Mouse (Mus musculus): ENCODE results near the gene Nfic. TPM values are rescaled to one million over a fixed set of nuclear protein-coding genes. Genes with fewer than 3 reads are reported as not detected.
"Not testable (repeated sequence)": the region's sequence is repeated elsewhere in the genome, so short reads cannot be mapped to it uniquely, and the experiment has no call there.

Gene Nfic
- total RNA-seq, 2 experiments from 2014 or later, result 133 TPM

GRCm38 (mm10) chr10:81462415-81462804 lies 7.0 kb upstream of the Nfic start:
- DNase-seq, result no peak
- intact Hi-C loops (cut with DNase I), result no loop called here

GRCm38 (mm10) chr10:81461673-81462414 lies 6.4 kb upstream of the Nfic start:
- no peak for DNase-seq
- intact Hi-C loops (cut with DNase I), result no loop called here

- DNase-seq, result no peak
- intact Hi-C loops (cut with DNase I), result no loop called here
Measured at GRCm38 (mm10) chr10:81460951-81461350, 5.5 kb upstream of the Nfic start.

- intact Hi-C loops (cut with DNase I), result no loop called here
- no peak for DNase-seq
Measured at GRCm38 (mm10) chr10:81460471-81460870, 5.0 kb upstream of the Nfic start.

- intact Hi-C loops (cut with DNase I), result no loop called here
- DNase-seq, result no peak
Measured at GRCm38 (mm10) chr10:81459399-81459798, 4.0 kb upstream of the Nfic start.

- intact Hi-C loops (cut with DNase I), result no loop called here
- DNase-seq, result no peak
Measured at GRCm38 (mm10) chr10:81458267-81458666, 2.8 kb upstream of the Nfic start.

GRCm38 (mm10) chr10:81457624-81458023 lies 2.2 kb upstream of the Nfic start:
- intact Hi-C loops (cut with DNase I), result no loop called here
- DNase-seq, result no peak

GRCm38 (mm10) chr10:81456983-81457563 lies 1.6 kb upstream of the Nfic start:
- intact Hi-C loops (cut with DNase I), result no loop called here
- no peak for DNase-seq

GRCm38 (mm10) chr10:81454106-81454505 lies 1.3 kb downstream of the Nfic start:
- no peak for DNase-seq
- intact Hi-C loops (cut with DNase I), result no loop called here

- no peak for DNase-seq
- intact Hi-C loops (cut with DNase I), result no loop called here
Measured at GRCm38 (mm10) chr10:81452947-81453288, 2.5 kb downstream of the Nfic start.

GRCm38 (mm10) chr10:81452237-81452946 lies 3.0 kb downstream of the Nfic start:
- DNase-seq, result no peak
- intact Hi-C loops (cut with DNase I), result no loop called here

GRCm38 (mm10) chr10:81451365-81451745 lies 4.1 kb downstream of the Nfic start:
- intact Hi-C loops (cut with DNase I), result loop anchor here (2.0 kb wide), 1 partner anchor 163 kb away; no protein-coding TSS in a partner anchor
- DNase-seq, result no peak

- no peak for DNase-seq
- intact Hi-C loops (cut with DNase I), result loop anchor here (1.0 to 2.0 kb wide), 2 partner anchors 62 to 162 kb away; partner anchors contain the start of gene Gm48552
Measured at GRCm38 (mm10) chr10:81450641-81451364, 4.6 kb downstream of the Nfic start.

- intact Hi-C loops (cut with DNase I), result loop anchor here (1.0 to 2.0 kb wide), 2 partner anchors 61 to 161 kb away; partner anchors contain the start of gene Gm48552
- DNase-seq, result peak; percentile 82 to 93
Measured at GRCm38 (mm10) chr10:81450140-81450539, 5.3 kb downstream of the Nfic start.

- intact Hi-C loops (cut with DNase I); DNase-seq: not testable (repeated sequence)
Measured at GRCm38 (mm10) chr10:81445516-81445915, 9.9 kb downstream of the Nfic start.

- intact Hi-C loops (cut with DNase I), result loop anchor here (2.0 kb wide), 1 partner anchor 46 kb away; no protein-coding TSS in a partner anchor
- no peak for DNase-seq
Measured at GRCm38 (mm10) chr10:81441019-81441418, 14.4 kb downstream of the Nfic start.

- intact Hi-C loops (cut with DNase I), result no loop called here
- peak; percentile 75 to 87 for DNase-seq
Measured at GRCm38 (mm10) chr10:81435436-81435835, 20.0 kb downstream of the Nfic start.

- intact Hi-C loops (cut with DNase I), result no loop called here
- peak in 1 of 2 experiments; percentile 9 for DNase-seq
Measured at GRCm38 (mm10) chr10:81434361-81435263, 20.8 kb downstream of the Nfic start.

- intact Hi-C loops (cut with DNase I), result no loop called here
Measured at GRCm38 (mm10) chr10:81433541-81434289, 21.7 kb downstream of the Nfic start.

More at GRCm38 (mm10) chr10:81433541-81434289, 21.7 kb downstream of the Nfic start:
- DNase-seq, result peak; percentile 33 to 39

Measured in heart, postnatal 14 days (tissue).